Mouse (Mus musculus) Patski (cell line): Measurements from ENCODE around the gene Pdcd1. TPM values are rescaled to one million over a fixed set of nuclear protein-coding genes. Genes with fewer than 3 reads are reported as not detected.
"Not testable (repeated sequence)": the region's sequence is repeated elsewhere in the genome, so short reads cannot be mapped to it uniquely, and the experiment has no call there.

Source experiments
- ATAC-seq: fragments of 100-300 bp; one replicate; pipeline ENCODE4 v1.8.0; 2021
- CTCF ChIA-PET: fragments of 350-600 bp; sonication (Branson Sonifier 250); formaldehyde crosslinking; loops from one replicate; lab custom pipeline; 2022; ENCODE audit warnings: inconsistent platforms; lab: Charles Lee
- POLR2A ChIA-PET: fragments of 350-600 bp; sonication (Branson Sonifier 250); formaldehyde crosslinking; loops from one replicate; lab custom pipeline; 2022; ENCODE audit warnings: antibody characterized with exemption, inconsistent platforms; lab: Charles Lee
- DNase-seq: peaks from one replicate; pipeline ENCODE4 v3.0.0-alpha.2; 2011; ENCODE audit warnings: low read depth, low spot score
- H3K27me3 ChIP-seq: fragments of 371-371 bp; one replicate; pipeline ENCODE4 v1.5.1; 2021
- CTCF ChIP-seq: fragments of 100-300 bp; IDR thresholded peaks from one replicate; pipeline ENCODE4 v1.5.1; 2021
- in situ Hi-C: fragments of 300-500 bp; cut with MboI; formaldehyde crosslinking; loops from 3 replicates; pipeline ENCODE4 v1.11.1; 2018; ENCODE audit warnings: low pct_unique_long_range_greater_than_20kb, mixed read lengths
- polyA plus RNA-seq: library from polyadenylated mRNA; unstranded; gene quantifications from one replicate; pipeline ENCODE4 v1.2.3, GENCODE M21; 2021

The Pdcd1 gene
- polyA plus RNA-seq, 1 experiment from 2014 or later, result not detected

DNA sequence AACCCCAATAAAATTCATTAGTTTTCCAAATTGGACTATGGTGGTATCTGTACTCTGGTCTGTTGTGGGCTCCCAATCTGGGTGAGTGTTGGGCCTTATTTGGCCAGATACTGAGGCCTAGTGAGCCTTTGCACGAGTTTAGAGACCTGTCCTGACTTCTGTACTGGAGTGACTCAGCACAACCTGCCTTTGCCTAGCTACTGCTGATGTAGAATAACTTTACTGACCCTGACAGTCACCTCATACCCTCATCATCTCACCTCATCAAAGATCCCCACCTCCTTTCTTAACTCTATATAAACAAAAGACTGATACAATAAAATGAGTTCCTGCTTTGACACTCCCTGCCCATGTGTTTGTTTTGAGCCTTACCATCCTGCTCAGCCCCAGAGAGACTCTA, 24.3 kb upstream of the Pdcd1 start:
- peaks cover 27% of the 10 kb centered on the region for H3K27me3 ChIP-seq
- ChIA-PET CTCF (no interaction called here), POLR2A (no interaction called here)
- TF ChIP-seq CTCF, result no peak
- in situ Hi-C loops, result loop anchor here (5.0 to 25.0 kb wide), 3 partner anchors 89 to 564 kb away; partner anchors contain the start of gene Farp2
- DNase-seq (no peak), ATAC-seq (no peak)

DNA sequence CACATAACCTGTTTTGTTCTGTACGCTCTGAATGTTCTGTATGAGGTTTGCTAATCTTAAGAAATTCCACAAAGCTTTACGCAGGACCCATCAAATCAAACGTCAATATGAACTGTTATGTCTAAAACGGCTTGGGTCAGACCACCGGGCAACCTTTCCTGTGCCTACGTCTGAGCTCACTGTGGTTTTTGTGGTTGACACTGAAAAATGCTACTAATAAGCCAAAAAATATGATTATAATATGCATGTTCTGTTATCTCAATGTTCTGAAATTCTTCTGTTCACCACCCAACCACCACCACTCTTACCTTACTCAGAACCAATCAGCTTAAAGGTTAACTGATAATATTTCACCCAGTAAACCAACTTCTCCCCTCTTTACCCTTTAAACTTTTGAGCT, 22.4 kb upstream of the Pdcd1 start:
- TF ChIP-seq CTCF, result no peak
- ATAC-seq (no peak), DNase-seq (no peak)
- CTCF ChIA-PET, result no interaction called here
- peaks cover 21% of the 10 kb centered on the region for H3K27me3 ChIP-seq
- in situ Hi-C loops, result loop anchor here (5.0 to 25.0 kb wide), 3 partner anchors 87 to 562 kb away; partner anchors contain the start of gene Farp2
- POLR2A ChIA-PET, result no interaction called here

DNA sequence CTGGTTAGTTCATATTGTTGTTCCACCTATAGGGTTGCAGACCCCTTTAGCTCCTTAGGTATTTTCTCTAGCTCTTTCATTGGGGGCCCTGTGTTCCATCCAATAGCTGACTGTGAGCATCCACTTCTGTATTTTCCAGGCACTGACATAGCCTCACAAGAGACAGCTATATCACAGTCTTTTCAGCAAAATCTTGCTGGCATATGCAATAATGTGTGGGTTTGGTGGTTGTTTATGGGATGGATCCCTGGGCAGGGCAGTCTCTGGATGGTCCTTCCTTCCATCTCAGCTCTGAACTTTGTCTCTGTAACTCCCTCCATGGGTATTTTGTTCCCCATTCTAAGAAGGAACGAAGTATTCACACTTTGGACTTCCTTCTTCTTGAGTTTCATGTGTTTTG, 5.9 kb upstream of the Pdcd1 start:
- H3K27me3 ChIP-seq, POLR2A ChIA-PET, CTCF ChIA-PET, in situ Hi-C loops, ATAC-seq, DNase-seq: not testable (repeated sequence)

DNA sequence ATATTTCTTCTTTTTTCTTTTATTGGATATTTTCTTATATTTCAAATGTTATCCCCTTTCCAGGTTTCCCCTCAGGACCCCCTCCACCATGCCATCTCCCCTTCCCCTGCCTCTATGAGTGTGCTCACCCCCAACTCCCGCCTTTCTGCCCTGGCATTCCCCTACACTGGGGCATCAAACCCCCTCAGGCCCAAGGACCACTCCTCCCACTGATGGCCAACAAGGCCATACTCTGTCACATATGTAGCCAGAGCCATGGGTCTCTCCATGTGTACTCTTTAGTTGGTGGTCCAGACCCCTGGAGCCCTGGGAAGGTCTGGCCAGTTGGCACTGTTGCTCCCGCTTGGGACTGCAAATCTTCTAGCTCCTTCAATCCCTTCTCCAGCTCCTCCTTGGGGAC, 5.0 kb upstream of the Pdcd1 start:
- no peak for TF ChIP-seq CTCF
- H3K27me3 ChIP-seq, result peaks cover 5% of the 10 kb centered on the region
- ATAC-seq, result no peak
- in situ Hi-C loops, result no loop called here
- ChIA-PET POLR2A (interaction anchor here (0.6 kb wide), 1 partner anchor 24 kb away, joined by 3 read pairs; no protein-coding TSS in a partner anchor), CTCF (no interaction called here)
- DNase-seq, result no peak

DNA sequence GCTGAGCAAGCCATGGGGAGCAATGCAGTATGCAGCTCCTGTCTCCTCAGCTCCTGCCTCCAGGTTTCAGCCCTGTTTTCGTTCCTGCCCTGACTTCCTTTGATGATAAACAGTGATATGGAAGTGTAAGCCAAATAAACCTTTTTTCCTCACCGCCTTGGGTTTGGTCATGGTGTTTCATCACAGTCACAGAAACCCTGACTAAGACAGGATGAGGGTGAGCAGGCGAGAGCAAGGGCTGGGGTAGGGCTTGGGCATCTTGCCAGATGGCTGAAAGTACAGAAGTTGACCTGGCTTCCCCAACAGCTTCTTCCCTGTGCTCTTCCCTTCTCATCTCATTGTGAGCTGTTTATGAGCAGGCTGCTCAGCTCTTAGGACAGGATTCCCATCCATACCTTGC, 3.6 kb upstream of the Pdcd1 start:
- peaks cover 5% of the 10 kb centered on the region for H3K27me3 ChIP-seq
- in situ Hi-C loops, result no loop called here
- ChIA-PET CTCF (no interaction called here), POLR2A (no interaction called here)
- TF ChIP-seq CTCF, result no peak
- no peak for DNase-seq
- no peak for ATAC-seq

DNA sequence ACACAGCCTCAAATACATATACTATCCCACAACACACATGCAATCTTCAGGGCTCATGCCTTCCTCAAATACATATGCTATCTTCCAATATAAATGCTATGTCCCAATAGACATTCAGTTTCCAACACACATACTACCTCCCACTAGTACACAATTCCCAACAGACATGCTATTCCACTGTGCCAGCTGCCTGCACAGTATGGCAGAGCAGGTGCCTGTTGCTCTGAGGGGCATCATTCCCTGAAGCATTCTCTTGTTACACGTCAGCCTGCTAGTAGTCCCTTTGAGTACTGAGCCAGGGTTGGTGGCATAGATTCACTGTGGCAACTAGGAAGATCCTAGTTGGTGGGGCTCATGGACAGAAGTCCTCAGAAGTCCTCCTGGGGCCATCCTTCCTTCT, 2.1 kb upstream of the Pdcd1 start:
- TF ChIP-seq CTCF, result no peak
- in situ Hi-C loops, result no loop called here
- H3K27me3 ChIP-seq, result peaks cover 5% of the 10 kb centered on the region
- ATAC-seq, result no peak
- ChIA-PET CTCF (no interaction called here), POLR2A (no interaction called here)
- DNase-seq, result no peak

DNA sequence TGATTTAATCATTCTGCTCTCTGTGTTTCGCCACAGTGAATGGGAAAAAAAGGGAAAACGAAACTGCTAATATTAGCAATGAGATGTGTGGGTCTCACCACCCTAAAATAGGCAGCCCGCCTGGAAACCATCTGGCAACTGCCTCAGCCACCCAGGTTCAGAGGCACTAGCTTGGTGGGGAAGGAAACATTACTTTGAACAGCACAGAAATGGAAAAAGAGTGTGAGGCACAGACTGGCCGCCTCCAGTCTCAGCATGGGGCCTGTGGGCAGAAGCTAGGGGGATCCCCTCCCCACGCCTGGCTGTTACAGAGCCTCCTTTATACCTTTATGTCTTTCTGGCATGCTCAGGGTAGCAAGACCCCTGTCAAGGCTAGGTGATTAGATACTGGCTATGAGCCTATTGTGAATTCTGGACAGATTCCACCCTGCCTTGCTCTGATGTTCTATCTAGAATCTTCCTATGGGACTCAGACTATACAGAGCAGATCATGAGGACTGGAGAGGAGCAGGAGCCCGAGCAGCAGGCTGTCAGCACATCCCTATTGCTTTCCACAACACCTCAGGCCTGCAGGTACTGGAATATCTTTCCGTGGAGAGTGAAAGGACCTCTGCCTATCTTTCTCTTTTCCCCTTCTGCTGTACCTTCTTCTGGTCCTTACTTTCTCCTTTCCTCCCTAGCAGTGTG, 1.3 kb upstream of the Pdcd1 start:
- DNase-seq (no peak), ATAC-seq (no peak)
- in situ Hi-C loops, result no loop called here
- POLR2A ChIA-PET, result no interaction called here
- CTCF ChIA-PET, result no interaction called here
- H3K27me3 ChIP-seq, result peaks cover 5% of the 10 kb centered on the region
- no peak for TF ChIP-seq CTCF

DNA sequence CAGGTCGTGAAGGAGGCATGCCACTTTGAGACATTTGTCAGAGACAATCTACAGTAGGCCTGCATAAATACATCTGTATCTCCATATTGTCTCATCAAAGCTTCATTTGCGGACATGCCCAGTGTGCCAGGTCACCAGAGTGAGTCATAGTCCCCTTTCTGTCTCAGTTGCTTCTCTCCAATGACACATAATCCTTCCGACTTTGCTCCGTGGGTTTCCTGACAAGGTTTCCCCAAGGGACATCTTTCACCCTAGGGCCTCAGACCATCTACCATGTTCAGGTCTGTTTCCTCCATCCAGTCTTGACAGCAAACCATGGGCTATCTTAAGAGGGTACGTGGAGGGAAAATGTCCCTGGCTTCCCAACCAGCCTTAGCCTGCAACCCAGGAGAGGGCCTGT, 1.2 kb downstream of the Pdcd1 start:
- peaks cover 5% of the 10 kb centered on the region for H3K27me3 ChIP-seq
- CTCF ChIA-PET, result no interaction called here
- TF ChIP-seq CTCF, result no peak

DNA sequence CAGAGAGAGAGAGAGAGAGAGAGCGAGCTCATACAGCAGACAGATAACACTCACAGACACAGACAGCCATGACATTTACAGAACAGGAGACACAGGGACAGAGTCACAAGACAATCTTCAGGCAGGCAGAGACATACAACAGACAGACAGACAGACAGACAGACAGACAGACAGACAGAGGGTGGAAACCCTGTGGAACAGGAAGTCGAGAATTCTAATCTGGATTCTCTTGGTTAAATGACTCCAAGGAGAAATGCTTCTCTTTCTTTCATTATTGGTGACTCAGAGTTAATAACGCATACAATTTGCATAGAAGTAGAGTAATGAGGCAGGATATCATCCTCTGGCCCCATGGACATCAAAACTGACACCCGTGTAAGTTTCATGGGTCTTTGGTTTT, 5.8 kb downstream of the Pdcd1 start:
- in situ Hi-C loops, result no loop called here
- ATAC-seq (no peak), DNase-seq (no peak)
- no peak for TF ChIP-seq CTCF
- no peaks in the 10 kb centered on the region for H3K27me3 ChIP-seq
- POLR2A ChIA-PET, result no interaction called here
- CTCF ChIA-PET, result no interaction called here

More for the DNA sequence above, 1.2 kb downstream of the Pdcd1 start:
- ATAC-seq (no peak), DNase-seq (no peak)
- in situ Hi-C loops, result no loop called here
- POLR2A ChIA-PET, result no interaction called here

DNA sequence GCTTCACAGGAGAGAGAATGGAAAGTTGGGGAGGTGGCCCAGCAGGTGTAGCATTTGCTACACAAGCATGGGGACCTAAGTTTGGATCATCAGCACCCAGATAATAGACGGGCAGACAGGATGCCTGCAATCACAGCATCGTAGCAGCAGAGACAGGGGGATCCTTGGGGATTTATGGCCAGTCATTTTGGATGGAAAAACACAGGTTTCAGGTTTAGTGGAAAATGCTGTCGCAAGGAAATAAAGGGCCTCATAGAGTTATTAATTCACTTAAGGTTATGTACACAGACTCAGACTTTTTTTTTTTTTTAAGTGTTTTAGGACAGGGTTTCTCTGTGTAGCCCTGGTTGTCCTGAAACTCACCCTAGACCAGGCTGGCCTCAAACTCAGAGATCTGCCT, 6.8 kb downstream of the Pdcd1 start:
- ATAC-seq, result no peak
- ChIA-PET POLR2A (no interaction called here), CTCF (no interaction called here)
- no peak for TF ChIP-seq CTCF
- no peaks in the 10 kb centered on the region for H3K27me3 ChIP-seq
- no peak for DNase-seq
- in situ Hi-C loops, result no loop called here

DNA sequence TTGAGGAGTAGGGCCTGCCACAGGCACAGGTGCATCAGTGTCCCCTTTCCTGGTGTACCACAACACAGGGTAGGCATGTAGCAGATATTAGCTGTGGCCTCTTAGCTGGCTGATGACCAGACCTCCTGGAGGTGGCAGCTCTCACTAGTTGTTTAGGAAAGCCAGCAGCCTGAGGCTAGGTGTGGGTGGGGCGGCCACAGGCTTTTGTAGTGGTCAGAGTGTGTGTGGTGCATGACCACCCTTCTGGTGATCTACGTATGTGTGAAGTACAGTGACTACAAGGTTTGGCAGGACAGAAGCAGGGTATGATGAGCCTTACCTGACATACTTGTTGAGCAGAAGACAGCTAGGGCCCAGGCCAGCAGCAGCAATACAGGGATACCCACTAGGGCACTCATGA, 12.0 kb downstream of the Pdcd1 start:
- in situ Hi-C loops, result no loop called here
- POLR2A ChIA-PET, result no interaction called here
- no peak for TF ChIP-seq CTCF
- no peak for ATAC-seq
- no peak for DNase-seq
- CTCF ChIA-PET, result no interaction called here
- peaks cover 4% of the 10 kb centered on the region for H3K27me3 ChIP-seq
